Mouse (Mus musculus) neural tube, embryonic 12.5 days (tissue): ENCODE measurements around the gene Vps26c. TPM values are rescaled to one million over a fixed set of nuclear protein-coding genes. Genes with fewer than 3 reads are reported as not detected.

Experiments
- polyA plus RNA-seq: library from polyadenylated mRNA; unstranded; fragments of >200 nt; fragmentation: Nextera tagmentation; extraction: Ambion mirVana; gene quantifications from 2 replicates; pipeline ENCODE4 v1.2.1, GENCODE M21; 2016

Gene Vps26c
- polyA plus RNA-seq, 1 experiment from 2014 or later: 65.2 TPM

Other genes starting within 250 kb of the Vps26c start
- gene Hlcs, start 213.3 kb downstream of the Vps26c start, polyA plus RNA-seq: 10.3 TPM in 2 replicates
- gene Ripply3, start 198.4 kb downstream of the Vps26c start, polyA plus RNA-seq: 3.5 and 4.1 TPM in 2 replicates
- gene Ttc3, start 156.2 kb downstream of the Vps26c start, polyA plus RNA-seq: 549 and 570 TPM in 2 replicates
- gene Pigp, start 155.0 kb downstream of the Vps26c start, polyA plus RNA-seq: 107 and 118 TPM in 2 replicates
- gene Dyrk1a, start 43.2 kb upstream of the Vps26c start, polyA plus RNA-seq: 10.0 and 11.8 TPM in 2 replicates